Mouse (Mus musculus) brain, embryonic 18.5 days (tissue): ENCODE data around the gene Dio1.
A peak's percentile ranks its signal among the peaks of the same experiment; 100 is the strongest.

Experiments used
- DNase-seq: peaks from one replicate; pipeline ENCODE4 v3.0.0-alpha.2; 2012; ENCODE audit warnings: low read depth, low spot score

Dio1 gene

DNA sequence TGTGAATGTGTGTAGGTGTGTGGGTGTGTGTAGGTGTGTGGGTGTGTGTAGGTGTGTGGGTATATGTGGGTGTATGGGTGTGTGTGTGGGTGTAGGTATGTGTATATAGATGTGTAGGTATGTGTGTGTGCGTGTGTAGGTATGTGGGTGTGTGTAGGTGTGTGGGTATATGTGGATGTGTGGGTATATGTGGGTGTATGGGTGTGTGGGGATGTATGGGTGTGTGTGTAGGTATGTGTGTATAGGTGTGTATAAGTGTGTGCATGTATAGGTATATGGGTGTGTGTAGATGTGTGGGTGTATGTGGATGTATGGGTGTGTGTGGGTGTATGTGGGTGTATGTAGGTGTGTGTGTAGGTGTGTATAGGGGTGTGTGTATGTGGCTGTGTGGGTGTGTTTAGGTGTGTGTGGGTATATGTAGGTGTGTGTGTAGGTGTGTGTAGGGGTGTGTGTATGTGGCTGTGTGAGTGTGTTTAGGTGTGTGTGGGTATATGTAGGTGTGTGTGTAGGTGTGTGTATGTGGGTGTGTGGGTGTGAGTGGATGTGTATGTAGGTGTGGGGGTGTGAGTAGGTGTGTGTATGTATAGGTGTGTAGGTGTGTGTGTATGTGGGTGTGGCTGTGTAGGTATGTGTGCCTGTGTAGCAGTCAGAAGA, 5.9 kb downstream of the Dio1 start:
- DNase-seq, result no peak

DNA sequence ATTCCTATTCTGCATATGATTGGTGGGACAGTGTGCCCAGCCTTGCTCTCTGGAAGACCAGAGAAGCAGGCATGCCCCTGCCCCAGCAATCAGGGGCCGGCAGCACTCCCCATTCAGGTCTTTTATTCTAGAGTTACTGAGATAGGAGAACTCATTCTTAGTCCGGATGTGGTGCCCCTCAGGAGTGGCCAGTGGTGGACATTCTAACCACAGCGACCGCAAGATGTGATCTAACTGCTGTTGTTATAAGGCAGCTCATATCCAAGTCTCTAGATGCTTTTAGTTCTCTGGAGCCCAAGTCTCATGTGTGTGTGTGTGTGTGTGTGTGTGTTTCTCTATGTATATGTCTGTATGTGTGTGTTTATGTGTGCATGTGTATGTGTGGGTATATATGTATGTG, 6.6 kb downstream of the Dio1 start:
- no peak for DNase-seq

DNA sequence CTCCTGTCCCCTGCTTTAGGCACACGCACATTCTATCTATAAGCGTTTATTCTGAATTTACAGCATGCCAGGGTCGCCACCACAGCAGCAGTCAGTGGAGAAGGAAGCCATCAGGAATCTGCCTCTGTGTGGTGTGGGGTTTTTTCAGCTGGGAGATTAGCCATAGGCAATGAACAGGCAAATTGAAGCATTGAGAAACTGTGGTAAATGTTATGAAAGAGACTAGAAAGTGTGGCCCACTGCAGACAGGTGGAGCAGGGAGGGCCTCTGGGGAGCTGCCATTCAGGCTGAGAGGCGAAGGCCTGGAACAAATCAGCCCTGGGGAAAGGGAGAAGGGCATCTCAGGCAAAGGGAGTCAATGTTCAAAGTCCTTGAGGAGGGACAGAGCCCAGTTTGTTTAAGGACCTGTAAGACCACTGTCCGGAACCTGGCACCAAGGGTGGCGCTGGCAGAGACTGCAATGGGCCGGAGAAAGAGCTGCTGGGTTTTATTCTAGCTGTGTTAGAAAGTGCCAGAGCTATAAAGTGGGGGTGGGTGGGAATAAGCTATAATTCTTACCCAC, 7.1 kb downstream of the Dio1 start:
- no peak for DNase-seq

DNA sequence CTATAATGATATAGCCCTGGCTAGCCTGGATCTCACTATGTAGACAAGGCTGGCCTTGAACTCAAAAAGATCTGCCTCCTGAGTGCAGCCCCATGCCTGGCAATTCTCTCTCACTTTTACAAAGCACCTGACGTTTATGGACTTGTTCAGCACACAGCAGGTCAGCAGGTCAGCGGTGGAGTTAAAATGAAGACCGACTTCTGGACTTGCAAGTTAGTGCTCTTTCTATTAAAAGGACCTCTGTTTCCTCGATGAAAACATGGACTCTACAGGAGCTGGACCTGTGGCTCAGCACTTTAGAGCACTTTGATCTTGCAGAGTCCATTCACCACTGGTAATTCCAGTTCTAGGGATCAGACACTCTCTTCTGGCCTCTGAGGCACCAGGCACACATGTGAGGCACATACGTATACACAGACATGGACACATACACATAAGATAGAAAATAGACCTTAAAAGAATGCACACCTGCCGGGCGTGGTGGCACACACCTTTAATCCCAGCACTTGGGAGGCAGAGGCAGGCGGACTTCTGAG, 8.8 kb downstream of the Dio1 start:
- DNase-seq, result no peak

DNA sequence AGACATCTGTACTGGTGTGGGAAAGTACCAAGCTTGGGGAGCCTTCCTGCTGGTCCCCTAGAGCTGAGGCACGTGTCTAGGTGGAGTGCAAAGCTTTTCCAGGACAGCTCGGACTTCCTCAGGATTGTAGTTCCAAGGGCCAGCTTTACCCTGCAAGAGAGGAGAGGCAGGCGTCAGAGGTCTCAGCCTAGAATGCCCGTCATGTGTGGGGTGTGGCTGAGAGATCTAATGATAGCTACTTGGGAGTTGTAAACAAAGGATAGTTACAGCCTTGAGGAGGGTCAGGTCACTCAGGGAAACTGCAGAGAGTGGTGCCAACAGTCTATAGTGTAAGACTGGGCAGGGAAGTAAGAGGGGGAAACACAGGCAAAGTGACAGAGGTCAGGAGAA, 14.7 kb downstream of the Dio1 start:
- no peak for DNase-seq

DNA sequence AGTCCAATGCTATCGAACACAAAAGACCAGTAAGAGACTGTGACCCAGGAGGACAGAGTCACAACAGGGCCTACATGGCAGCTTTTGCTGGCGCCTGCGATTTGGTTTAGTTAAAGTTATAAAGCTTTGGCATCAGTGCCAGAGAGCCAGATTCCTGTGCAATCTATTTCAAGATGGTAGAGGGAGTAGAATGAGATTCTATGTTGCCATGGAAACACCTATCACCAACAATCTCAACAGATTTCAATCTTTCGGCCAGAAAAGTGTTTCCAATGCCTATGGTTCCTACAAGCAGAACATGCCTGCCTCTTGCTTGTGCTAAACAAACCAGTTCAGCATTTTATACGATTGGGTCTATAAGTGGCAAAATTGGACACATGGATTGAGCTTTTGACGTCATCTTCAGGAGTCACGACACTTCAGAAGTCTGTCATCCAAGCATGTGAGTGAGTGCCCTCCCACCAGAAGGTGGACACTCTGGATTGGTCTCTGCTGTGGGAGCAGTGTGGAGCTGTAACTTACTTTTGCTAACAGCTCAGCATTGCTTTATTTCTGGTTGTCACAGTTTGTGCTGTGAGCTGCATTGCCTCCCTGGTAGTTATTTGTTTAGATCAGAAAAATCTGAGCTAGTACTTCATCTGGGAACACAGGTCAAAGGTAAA, 15.2 kb downstream of the Dio1 start:
- DNase-seq, result peak; percentile 43

DNA sequence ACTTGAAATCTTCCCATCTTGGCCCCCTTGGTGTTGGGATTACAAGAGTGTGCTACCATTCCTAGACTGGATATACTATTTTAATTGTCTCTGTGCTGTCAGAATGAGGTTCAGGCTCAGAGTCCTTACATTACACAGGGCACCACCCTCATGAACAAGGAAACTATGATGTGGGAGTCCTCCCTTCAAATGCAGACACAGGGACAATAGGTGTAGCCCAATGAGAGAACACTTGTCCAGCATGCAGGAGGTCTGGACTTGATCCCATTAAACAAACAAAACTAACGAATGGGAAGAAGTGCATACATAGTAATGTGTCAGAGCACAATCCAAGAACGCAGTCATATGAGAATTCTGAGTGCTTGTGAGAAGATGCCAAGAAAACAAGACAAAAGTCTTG, 19.5 kb downstream of the Dio1 start:
- DNase-seq, result no peak

DNA sequence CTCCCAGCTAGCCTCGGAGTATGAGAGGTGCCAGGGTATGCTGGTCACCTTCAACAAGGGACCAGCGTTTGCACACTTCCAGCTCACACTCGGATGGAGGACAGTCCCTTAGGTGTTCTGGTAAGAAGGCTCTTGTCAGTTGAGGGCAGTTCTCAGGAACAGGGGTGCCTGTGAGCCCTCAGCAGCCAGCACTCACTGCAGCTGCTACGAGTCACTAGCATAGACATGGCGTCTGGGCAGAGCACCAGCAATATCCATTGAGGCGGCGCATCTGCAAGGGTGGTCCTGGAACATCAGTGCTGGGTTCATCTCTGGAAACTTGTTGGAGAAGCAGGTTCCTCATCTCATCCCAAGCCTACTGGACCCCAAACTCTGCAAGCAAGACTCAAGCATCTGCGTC, 20.6 kb downstream of the Dio1 start:
- DNase-seq, result no peak

DNA sequence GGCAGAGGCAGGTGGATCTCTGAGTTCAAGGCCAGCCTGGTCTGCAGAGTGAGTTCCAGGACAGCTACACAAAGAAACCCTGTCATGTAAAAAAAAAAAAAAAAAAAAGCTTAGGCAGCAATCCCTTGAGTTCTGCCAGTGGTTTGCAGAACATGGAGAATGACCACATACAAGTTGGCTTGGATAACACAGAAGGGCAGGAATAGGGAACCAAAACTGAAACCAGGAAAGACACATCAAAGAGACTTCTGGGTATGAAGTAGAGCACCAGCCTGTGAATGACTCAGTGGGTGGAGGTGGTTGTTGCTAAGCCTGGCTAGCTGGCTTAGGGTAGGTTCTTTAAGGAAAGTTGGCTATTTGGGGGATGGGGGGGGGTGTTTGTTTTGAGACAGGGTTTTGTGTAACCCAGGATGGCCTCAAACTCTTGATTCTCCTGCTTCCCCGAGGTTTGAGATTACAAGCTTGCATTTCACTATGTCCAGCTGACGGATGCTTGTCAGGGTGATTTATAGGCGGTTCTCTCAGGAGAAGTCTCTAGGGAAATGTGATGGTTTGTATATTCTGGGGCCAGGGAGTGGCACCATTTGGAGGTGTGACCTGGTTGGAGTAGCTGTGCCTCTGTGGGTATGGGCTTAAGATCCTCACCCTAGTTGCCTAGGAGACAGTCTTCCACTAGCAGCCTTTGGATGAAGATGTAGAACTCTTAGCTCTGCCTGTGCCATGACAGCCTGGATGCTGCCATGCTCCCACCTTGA, 21.3 kb downstream of the Dio1 start:
- DNase-seq, result no peak

DNA sequence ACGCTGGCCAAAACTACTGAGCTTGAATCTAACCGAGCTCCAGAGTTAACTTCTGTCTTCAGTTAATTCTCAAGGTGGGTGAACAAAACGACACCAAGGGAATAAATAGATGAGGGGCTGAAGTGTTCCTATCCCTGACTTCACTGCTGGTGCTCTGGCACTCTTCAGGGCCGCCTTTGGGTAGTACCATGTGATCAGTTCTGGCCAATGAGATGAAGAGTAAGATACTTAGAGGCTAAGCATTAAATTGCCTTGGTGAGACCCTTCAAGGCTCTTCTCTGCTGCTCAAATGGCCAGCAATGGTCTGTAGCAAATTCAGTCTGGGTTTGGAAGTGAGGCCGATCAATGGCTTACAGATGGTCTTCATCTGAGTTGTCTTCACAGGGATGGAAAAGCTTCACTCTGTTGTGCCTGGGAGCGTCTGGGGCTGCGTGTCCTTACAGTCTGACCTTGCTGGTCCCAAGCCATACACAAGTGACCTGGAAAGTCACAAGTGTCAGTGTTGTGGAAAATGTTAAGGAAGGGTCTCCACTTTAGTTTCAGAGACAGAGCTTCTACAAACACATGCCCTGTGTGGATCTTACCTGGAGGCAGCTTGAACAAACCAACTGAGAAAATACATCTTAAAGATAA, 26.0 kb downstream of the Dio1 start:
- no peak for DNase-seq

DNA sequence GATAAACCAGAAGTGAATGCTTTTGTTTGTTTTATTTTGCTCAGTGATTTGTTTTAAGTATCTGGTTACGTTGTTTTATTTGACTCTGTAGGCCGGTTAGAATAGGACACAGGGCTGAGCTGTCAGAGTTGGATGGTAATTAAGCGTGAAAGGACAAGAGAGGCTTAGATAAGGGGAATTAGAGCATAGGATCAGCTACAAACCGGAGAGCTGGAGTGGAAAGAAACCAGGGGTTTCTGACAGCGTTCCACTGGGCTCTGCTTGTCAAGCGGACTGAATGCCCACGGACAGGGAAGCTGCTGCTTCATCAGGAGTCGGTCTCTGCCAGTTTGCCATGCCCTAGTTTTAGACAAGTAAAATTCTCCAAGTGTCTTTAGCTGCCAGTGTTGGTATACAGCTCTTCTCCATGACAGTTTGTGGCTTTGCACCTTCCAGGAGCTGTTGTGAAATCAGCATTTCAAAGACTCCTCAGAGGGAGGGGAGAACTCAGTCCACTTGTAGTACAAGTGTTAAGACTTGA, 28.7 kb downstream of the Dio1 start:
- peak; percentile 2 for DNase-seq

DNA sequence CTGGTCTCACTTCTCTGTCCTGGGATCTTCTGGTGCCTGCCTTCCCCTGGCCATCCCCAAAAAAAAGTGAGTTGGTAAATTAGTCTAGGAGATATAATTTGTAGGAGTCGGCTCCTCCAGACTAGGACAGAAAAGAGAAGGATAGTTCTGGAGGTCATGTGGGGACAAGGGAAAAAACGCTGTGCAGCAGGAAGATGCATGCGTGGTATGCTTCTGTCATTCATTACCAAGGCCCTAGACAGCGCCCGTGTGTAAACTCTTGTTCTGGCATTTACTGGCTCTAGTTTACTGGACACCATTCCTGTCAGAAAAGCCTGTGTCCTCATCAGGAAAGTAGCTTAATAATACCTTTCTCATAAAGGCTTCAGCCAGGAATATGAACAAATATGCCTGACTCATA, 32.5 kb downstream of the Dio1 start:
- DNase-seq, result no peak

DNA sequence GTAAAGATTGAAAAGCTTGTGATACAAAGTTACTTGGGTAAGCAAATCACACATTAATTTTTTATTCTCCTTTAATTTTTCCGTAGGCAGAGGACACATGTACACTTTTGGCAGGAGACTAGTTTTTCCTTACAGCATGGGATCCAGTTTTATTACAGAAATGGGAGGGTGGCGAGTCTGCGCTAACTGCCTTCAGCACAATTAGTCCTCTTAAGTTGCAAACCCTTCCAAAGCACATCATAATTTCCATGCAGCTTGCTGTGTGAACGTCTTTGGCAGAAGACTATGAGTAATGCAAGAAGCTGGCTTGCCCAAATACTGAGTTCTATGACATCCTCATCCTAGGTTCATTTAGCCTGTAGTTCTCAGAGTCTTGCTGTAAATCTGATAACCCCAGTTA, 33.3 kb downstream of the Dio1 start:
- no peak for DNase-seq

DNA sequence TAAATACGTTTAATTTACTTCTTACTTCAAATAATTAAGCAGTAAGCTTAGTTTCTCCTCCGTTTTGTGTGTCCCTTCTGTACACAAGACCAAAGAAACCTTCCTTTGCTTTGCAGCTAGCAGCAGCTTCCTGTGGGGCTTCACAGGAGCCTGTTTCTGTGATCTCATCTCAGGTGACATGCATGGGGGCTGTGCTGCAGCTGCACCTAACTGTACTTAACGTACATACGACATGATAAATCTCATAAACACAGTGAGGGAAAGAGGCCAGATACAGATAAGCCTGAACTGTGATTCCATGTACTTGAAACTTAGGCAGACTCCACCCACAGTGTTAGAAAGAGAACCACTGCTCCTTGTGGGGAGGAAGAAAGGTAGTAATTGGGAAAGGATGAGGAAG, 47.0 kb downstream of the Dio1 start:
- DNase-seq, result no peak

DNA sequence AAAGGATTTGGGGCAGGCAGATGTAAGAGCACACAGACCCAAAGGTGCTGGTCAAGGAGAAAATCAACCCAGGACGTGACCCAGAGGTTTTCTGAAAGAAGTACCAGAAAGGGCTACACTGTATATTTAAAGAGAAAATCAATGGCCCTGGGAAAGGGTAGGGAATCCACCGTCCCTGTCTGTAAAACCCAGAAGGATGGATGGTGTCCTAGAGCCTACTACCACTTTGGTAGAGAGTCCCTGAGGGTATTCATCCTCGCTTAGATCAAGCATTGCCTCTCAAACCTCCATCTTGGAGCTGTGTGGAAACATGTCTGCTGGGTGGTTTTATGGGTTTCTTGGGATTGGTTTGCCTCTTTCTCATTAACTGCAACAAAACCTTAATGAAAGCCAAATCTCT, 52.6 kb downstream of the Dio1 start:
- no peak for DNase-seq

DNA sequence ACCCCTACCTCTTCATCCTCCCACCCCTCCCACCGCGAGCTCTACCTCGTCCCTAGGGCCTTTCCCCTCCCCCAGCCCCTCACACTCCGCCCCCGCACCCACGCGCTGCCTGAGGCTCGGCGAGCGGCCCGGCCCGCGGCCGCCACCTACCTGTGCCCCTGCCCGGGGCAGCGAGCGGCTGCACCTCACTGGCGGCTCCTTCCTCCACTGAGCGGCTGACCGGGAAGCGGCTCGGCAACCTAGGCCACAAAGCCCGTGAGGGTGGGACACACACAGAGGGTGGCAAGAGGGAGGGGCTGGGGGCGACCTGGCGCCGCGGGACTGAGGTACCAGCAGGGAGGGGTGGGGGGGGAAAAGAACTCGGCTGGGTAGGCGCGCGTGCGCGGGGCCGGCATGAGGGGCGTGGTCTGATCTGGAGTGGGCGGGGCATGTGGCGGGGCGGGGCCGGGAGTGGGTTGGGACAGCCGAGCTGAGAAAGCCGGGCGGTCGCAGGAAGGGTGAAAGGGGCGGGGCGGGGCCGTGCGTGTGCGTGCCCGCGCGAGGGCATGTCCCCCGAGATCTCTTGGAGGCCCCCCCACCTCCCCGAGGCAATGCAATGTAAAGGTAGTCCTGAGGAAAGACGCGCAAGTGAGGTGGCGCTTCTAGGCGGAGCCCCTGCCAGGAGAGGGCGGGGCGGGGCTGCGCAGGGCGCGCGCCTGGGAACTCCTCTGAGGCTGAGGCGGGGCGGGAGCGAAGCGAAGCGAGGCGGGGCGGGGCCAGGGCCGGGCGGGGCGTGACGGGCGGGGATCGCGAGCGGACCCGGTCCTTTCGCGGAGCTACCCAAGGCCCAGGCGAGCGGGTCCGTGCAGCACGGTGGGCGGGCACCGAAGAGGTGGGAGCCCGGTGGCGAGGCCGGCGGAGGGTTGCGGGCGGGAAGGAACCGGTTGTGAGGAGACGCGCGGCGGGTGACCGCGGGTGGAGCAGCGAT, 53.6 kb downstream of the Dio1 start, which contains the start of the genes Lrrc42 and Hspb11:
Gene Lrrc42 (minus strand): TSS at position 408 of the 967 bp plus-strand sequence.
Gene Hspb11 (plus strand): TSS at position 469 of the 967 bp plus-strand sequence.
- DNase-seq, result peak; percentile 90

DNA sequence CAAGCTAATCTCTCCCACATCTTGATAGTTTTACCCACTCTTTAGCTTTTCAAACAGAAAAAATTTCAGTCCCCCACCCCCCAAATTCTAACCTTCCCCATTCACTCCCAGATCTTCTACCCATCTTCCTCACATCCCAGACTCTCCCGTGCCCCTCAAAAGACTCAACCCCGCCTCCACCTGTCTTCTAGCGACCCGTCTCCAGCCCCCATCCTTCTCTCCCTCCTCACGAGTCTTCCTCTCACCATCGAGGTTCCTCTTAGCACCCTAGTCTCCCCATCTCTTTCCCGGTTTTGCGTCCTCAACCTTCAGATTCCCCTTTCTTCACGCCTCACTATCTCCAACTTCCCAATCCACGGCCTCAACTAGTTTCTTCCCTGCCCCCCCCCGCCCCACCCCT, 54.4 kb downstream of the Dio1 start:
- no peak for DNase-seq

DNA sequence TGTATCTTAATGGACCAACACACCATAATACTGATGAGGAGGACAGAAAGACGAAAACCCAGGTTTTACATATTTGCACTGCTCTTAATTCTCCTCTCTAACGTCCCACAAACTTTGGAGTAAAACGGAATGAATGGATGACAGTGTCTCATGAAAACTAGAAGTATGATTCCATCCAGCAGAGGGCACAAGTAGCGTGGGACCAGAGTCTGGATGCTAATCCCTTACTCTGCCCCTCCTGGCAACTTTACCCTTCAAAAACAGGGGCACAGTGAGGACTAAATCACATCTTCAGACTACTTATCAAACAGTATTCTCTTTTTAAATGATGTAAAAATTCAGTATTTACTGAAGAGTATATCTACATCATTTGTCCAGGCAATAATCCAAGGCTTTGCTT, 56.5 kb downstream of the Dio1 start:
- no peak for DNase-seq

DNA sequence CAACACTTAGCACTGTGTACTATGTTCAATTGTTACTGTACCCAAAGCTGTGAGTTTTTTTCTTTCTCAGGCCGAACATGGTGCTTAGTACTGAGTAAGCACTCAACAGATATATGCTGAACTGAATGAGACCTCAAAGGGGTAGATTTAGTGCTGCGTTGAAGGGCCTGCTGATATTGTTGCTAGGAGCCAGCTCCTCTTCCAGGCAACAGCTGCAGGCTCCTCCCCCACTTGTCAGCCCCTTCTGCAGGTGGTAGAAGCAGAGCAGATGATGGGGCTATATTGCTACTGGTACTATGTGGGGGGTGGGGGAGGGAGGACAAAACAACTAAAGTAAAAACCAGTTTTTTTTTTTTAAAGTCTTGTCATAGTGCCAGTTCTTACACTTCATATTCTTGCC, 57.5 kb downstream of the Dio1 start:
- DNase-seq, result no peak

DNA sequence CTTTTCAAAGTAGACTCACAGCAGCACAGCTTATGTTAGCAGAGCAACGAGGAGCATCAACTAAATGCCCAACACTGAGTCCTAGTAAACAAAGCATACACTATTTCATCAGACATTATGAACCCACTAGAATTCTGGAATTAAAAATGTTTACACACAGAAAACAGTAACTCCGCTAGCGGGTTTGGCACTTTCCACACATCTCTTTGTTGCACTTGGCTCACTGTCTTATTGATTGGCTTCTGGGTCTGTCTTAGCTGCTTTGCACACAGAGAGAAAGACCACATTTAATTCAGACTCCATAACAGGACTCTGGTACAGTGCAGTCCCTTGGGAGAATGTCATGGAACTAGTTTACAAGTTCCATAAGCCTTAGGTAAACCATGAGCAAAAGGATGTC, 58.9 kb downstream of the Dio1 start:
- no peak for DNase-seq
